Mouse (Mus musculus): ENCODE measurements around the gene Ugt1a6a. TPM values are rescaled to one million over a fixed set of nuclear protein-coding genes. Genes with fewer than 3 reads are reported as not detected.

The Ugt1a6a gene
- polyA plus RNA-seq (2017; shearing (Covaris generic)) = 0.14 TPM

GRCm38 (mm10) chr1:88134457-88135011 is at the start of gene Ugt1a6a:
Gene Ugt1a6a (plus strand): TSS chr1:88134809.

GRCm38 (mm10) chr1:88087513-88087912 is 47.1 kb upstream of the Ugt1a6a start, which contains the start of gene Ugt1a8:
Gene Ugt1a8 (plus strand): TSS chr1:88087813.

DNA sequence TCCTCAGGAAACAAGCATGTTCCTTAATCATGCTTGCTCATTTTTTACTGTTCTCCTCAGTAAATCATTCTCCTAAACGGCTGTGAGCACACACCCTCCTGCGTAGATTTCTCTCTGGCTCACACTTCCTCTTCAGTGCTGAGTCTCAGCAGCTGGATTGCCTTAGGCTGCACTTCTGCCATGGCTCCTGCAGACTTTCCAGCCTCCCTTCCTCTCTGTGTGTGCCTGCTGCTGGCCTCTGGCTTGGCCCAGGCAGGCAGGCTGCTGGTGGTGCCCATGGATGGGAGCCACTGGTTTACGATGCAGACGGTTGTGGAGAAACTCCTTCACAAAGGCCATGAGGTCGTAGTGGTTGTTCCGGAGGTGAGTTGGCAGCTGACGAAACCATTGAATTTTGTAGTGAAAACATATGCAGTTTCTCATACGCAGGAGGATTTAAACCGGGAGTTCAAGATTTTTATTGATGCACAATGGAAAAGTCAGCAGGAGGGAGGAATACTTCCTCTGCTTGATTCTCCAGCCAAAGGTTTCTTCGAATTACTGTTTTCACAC is 39.6 kb upstream of the Ugt1a6a start, which contains the start of gene Ugt1a7c:
TSS of gene Ugt1a7c (plus strand) at position 122 of the 552 bp plus-strand sequence.

DNA sequence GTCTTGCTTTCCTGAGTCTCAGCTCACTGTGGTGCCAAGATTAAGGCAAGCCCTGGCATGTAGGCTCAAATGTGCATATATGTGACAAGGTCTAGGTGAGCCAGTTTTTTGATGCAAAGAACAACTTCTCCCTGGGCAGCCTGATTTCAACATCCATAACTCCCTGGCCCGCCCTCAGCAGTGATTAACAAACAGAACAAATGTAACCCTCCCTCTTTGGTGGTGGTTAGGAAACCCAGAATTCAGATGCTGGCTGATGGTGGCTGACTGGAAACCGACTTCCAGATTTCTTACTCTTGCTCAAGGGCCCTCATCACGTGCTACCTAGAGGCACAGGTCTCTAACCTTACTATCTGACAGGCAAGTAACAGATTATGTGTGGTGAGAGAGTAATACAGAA is 31.6 kb upstream of the Ugt1a6a start, which contains the start of gene Ugt1a6b:
TSS of gene Ugt1a6b (plus strand) at position 234 of the 400 bp plus-strand sequence.

DNA sequence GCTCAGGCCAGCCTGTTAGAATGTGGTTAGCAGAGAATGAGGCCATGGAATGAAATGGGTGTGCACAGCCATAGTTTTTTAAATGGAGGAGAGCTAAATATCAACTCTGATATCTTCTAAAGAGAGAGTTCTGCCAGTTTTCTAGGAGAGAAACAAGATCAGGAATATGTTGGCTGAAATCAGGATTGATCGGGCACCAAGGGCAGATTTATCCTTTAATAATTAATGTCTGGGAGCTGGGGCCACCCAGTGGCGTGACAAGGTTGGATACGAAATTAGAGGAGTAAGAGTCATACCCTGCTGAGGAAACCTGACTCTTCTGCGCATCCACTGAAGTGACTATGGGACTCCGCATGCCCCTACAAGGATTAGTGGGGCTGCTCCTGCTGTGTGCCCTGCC is 31.1 kb downstream of the Ugt1a6a start, which contains the start of gene Ugt1a5:
TSS of gene Ugt1a5 (plus strand) at position 302 of the 400 bp plus-strand sequence.

DNA sequence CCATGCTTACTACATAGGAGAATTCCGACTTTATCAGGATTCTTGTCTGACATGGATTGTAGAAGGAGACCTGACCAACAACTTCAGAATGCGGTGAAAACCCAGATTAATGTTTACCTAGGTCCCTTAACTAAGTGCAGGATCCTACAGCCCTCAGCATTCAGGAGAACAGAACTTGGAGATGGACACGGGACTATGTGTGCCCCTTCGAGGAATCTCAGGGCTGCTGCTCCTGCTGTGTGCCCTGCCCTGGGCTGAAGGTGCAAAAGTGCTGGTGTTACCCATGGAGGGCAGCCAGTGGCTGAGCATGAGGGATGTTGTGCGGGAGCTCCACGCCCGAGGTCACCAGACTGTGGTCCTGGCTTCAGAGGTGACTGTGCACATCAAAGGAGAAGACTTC is 65.8 kb downstream of the Ugt1a6a start, which contains the start of gene Ugt1a2:
TSS of gene Ugt1a2 (plus strand) at position 146 of the 400 bp plus-strand sequence.

GRCm38 (mm10) chr1:88205294-88205922 is 70.8 kb downstream of the Ugt1a6a start, which contains the start of gene Dnajb3:
Gene Dnajb3 (minus strand): TSS chr1:88205782.

DNA sequence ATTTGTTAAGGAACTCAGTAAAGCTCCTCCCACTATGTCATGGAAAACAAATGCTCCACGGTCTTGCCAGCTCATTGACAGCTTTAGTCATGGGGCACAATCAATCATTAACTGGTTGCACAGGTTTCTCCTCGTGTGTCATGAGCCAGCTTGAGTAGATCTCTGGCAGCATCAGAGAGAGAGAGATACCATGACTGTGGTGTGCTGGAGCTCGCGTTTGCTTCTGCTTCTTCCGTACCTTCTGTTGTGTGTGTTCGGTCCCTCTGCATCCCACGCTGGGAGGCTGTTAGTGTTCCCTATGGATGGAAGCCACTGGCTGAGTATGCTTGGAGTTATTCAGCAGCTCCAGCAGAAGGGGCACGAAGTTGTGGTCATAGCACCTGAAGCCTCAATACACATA is 77.2 kb downstream of the Ugt1a6a start, which contains the start of gene Ugt1a1:
TSS of gene Ugt1a1 (plus strand) at position 148 of the 400 bp plus-strand sequence.

GRCm38 (mm10) chr1:88226670-88227379 is 92.2 kb downstream of the Ugt1a6a start, which contains the start of gene Mroh2a:
Gene Mroh2a (plus strand): TSS chr1:88226986.

Other genes starting within 250 kb of the Ugt1a6a start
- 21.4 TPM for gene Usp40, start 126.3 kb upstream of the Ugt1a6a start, polyA plus RNA-seq (2017; shearing (Covaris generic))
- not detected for gene Ugt1a10, start 79.4 kb upstream of the Ugt1a6a start, polyA plus RNA-seq (2017; shearing (Covaris generic))
- not detected for gene Ugt1a9, start 64.0 kb upstream of the Ugt1a6a start, polyA plus RNA-seq (2017; shearing (Covaris generic))
- gene Ugt1a8, start 47.0 kb upstream of the Ugt1a6a start, polyA plus RNA-seq (2017; shearing (Covaris generic)) = not detected
- gene Ugt1a7c, start 39.7 kb upstream of the Ugt1a6a start, polyA plus RNA-seq (2017; shearing (Covaris generic)) = 0.86 TPM
- gene Ugt1a6b, start 31.6 kb upstream of the Ugt1a6a start, polyA plus RNA-seq (2017; shearing (Covaris generic)) = not detected
- gene Ugt1a5, start 31.2 kb downstream of the Ugt1a6a start, polyA plus RNA-seq (2017; shearing (Covaris generic)) = not detected
- not detected for gene Ugt1a2, start 65.8 kb downstream of the Ugt1a6a start, polyA plus RNA-seq (2017; shearing (Covaris generic))
- gene Dnajb3, start 71.0 kb downstream of the Ugt1a6a start, polyA plus RNA-seq (2017; shearing (Covaris generic)) = 1.0 TPM
- gene Ugt1a1, start 77.2 kb downstream of the Ugt1a6a start, polyA plus RNA-seq (2017; shearing (Covaris generic)) = 0.12 TPM
- gene Mroh2a, start 92.2 kb downstream of the Ugt1a6a start, polyA plus RNA-seq (2017; shearing (Covaris generic)) = 1.2 TPM
- 82.7 TPM for gene Hjurp, start 142.8 kb downstream of the Ugt1a6a start, polyA plus RNA-seq (2017; shearing (Covaris generic))
- gene Trpm8, start 142.9 kb downstream of the Ugt1a6a start, polyA plus RNA-seq (2017; shearing (Covaris generic)) = not detected

All from CD4-positive, CD25-positive, alpha-beta regulatory T cell (primary cell).